Mouse (Mus musculus) megakaryocyte, embryonic 14.5 days (primary cell): ENCODE results near the gene Lamb1.

Experiments used
- FLI1 ChIP-seq: IDR thresholded peaks from 2 replicates; pipeline ENCODE4 v1.6.1; 2012; ENCODE audit warnings: low read length, inconsistent platforms, mixed read lengths
- GATA1 ChIP-seq: IDR thresholded peaks from 3 replicates; pipeline ENCODE4 v1.6.1; 2012; ENCODE audit warnings: mixed read lengths, low read length, inconsistent platforms, borderline replicate concordance

DNA sequence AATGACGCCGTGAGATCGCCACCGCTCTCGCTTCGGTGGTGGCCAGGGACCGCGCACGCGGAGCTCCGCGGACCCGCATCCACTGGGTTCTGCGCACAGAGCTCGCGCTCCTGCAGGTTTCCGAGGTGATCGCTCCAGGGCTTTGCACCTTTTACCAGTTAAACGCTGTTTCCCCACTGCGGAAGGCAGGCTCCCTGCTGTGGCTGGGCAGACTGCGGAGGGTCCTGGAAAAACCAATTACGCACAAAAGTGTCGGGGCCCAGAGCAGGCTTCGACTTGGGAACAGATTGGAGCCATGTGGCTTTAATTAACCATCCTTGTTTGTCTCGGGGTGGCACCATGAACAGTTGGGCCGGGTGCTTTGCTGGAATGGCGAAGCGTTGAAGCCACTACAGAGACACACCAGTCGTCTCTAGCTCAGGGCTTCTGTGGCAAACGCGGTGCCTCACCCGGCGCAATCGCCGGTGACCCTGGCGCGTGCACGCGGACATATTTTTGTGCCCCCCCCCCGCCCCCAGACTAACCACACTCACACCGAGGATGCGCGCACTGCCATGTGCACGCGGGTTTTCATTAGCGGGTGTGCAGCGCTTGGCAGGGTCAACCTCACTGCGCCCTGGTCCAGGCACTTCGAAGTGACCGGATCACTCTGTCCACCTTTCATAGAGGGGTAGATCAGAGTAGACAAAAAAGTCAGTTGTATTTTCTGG is 843 bp downstream of the Lamb1 start:
- TF ChIP-seq GATA1 (no peak), FLI1 (no peak)
